Mouse (Mus musculus) intestine, embryonic 15.5 days (tissue): ENCODE data around the gene Eml3. TPM values are rescaled to one million over a fixed set of nuclear protein-coding genes. Genes with fewer than 3 reads are reported as not detected.

Source experiments
- ATAC-seq: fragments of 200-750 bp; cut with Nextera tagmentation; 2 replicates; pipeline ENCODE4 v1.8.0; 2017; ENCODE audit warnings: moderate TSS enrichment, moderate library complexity
- H3K27ac ChIP-seq: fragments of 300-500 bp; sonication (generic); 2 replicates; pipeline ENCODE4 v1.5.1; 2015; ENCODE audit warnings: mild to moderate bottlenecking, inconsistent platforms
- H3K27me3 ChIP-seq: fragments of 300-500 bp; sonication (generic); replicated peaks from 2 replicates; pipeline ENCODE4 v1.6.1; 2015; ENCODE audit warnings: inconsistent platforms
- H3K36me3 ChIP-seq: fragments of 300-500 bp; sonication (generic); 2 replicates; pipeline ENCODE4 v1.6.1; 2015; ENCODE audit warnings: inconsistent platforms
- H3K4me1 ChIP-seq: fragments of 300-500 bp; sonication (generic); replicated peaks from 2 replicates; pipeline ENCODE4 v1.6.1; 2015; ENCODE audit warnings: inconsistent platforms
- H3K4me2 ChIP-seq: fragments of 300-500 bp; sonication (generic); replicated peaks from 2 replicates; pipeline ENCODE4 v1.6.1; 2015; ENCODE audit warnings: mild to moderate bottlenecking, inconsistent platforms
- H3K4me3 ChIP-seq: fragments of 300-500 bp; sonication (generic); replicated peaks from 2 replicates; pipeline ENCODE4 v1.5.1; 2015; ENCODE audit warnings: inconsistent platforms
- H3K9ac ChIP-seq: fragments of 300-500 bp; sonication (generic); 2 replicates; pipeline ENCODE4 v1.6.1; 2015; ENCODE audit warnings: inconsistent platforms
- H3K9me3 ChIP-seq: fragments of 300-500 bp; sonication (generic); 2 replicates; pipeline ENCODE4 v1.6.1; 2016; ENCODE audit warnings: inconsistent platforms
- WGBS: fragments of 180-500 bp; shearing (Covaris S2); methylation state at CpG from one replicate; pipeline ENCODE4 v1.1.7; 2015; 5-methylcytosine and 5-hydroxymethylcytosine counted together
- polyA plus RNA-seq: library from polyadenylated mRNA; unstranded; fragments of >200 nt; fragmentation: Nextera tagmentation; extraction: Ambion mirVana; gene quantifications from 2 replicates; pipeline ENCODE4 v1.2.1, GENCODE M21; 2015

The Eml3 gene
- polyA plus RNA-seq: 24.2 and 28.4 TPM in 2 replicates

- Histone ChIP-seq H3K9me3 (no peaks in the 10 kb centered on the region), H3K4me1 (peaks cover 20% of the 10 kb centered on the region), H3K4me3 (peak within 1 kb of the TSS; percentile 88), H3K27me3 (no peaks in the 10 kb centered on the region), H3K4me2 (peak within 1 kb of the TSS; percentile 83), H3K36me3 (peaks cover 10% of the 10 kb centered on the region; the same call in 1 of the 2 replicates), H3K27ac (peak within 1 kb of the TSS; percentile 91), H3K9ac (peak within 1 kb of the TSS; percentile 88)
- ATAC-seq: peak; percentile 87
- under 1% methylated on average over 74 of the region's 74 CpGs for WGBS
These were observed at the start of gene Eml3, which contains the start of gene Rom1 for GRCm38 (mm10) chr19:8929224-8930088. Eml3 (plus strand) TSS chr19:8929552. Rom1 (minus strand) TSS chr19:8929356.

GRCm38 (mm10) chr19:8880311-8881033 is 48.9 kb upstream of the Eml3 start, which contains the start of gene Uqcc3:
Uqcc3 (minus strand) TSS chr19:8880923.
- peak within 1 kb of the TSS; percentile 82 for H3K4me2 ChIP-seq
- 0 out of 2 replicates have a peak, but pooled peaks cover 8% of the 10 kb centered on the region for H3K4me1 ChIP-seq
- peak within 1 kb of the TSS; percentile 75 for H3K27ac ChIP-seq
- no peaks in the 10 kb centered on the region for H3K27me3 ChIP-seq
- H3K4me3 ChIP-seq: peak within 1 kb of the TSS; percentile 71
- peak; percentile 99 for ATAC-seq
- under 1% methylated on average over 42 of the region's 42 CpGs for WGBS
- no peaks in the 10 kb centered on the region for H3K9me3 ChIP-seq
- H3K36me3 ChIP-seq: peaks cover under 1% of the 10 kb centered on the region
- peak within 1 kb of the TSS; percentile 86 for H3K9ac ChIP-seq

- ATAC-seq: peak; percentile 10; the same call in 1 of the 2 replicates
- 18% methylated on average over 3 of the region's 3 CpGs for WGBS
- peak overlapping the region; percentile 71 for H3K4me3 ChIP-seq
- no peaks in the 10 kb centered on the region for H3K9me3 ChIP-seq
- peak overlapping the region; percentile 82 for H3K4me2 ChIP-seq
- H3K9ac ChIP-seq: peak overlapping the region; percentile 86
- no peak overlapping the region for H3K27ac ChIP-seq
- H3K36me3 ChIP-seq: no peaks in the 10 kb centered on the region
- no peaks in the 10 kb centered on the region for H3K27me3 ChIP-seq
- H3K4me1 ChIP-seq: 0 out of 2 replicates have a peak, but pooled peaks cover 8% of the 10 kb centered on the region
These were observed 48.3 kb upstream of the Eml3 start for GRCm38 (mm10) chr19:8881034-8881392.

- Histone ChIP-seq H3K4me3 (no peak within 1 kb of the TSS), H3K27me3 (no peaks in the 10 kb centered on the region), H3K9me3 (no peaks in the 10 kb centered on the region), H3K4me1 (peaks cover 13% of the 10 kb centered on the region; the same call in 1 of the 2 replicates), H3K36me3 (no peaks in the 10 kb centered on the region), H3K4me2 (no peak within 1 kb of the TSS), H3K27ac (no peak within 1 kb of the TSS), H3K9ac (no peak within 1 kb of the TSS)
- WGBS: 75% methylated on average over 3 of the region's 3 CpGs
- ATAC-seq: no peak
These were observed 45.7 kb upstream of the Eml3 start, which contains the start of the genes Lbhd1 and Gm49403 for GRCm38 (mm10) chr19:8883616-8884015. Lbhd1 (plus strand) TSS chr19:8883732. Gm49403 (plus strand) TSS chr19:8883930.

GRCm38 (mm10) chr19:8886916-8887584 is 42.3 kb upstream of the Eml3 start:
- Histone ChIP-seq H3K27ac (peak overlapping the region; percentile 84), H3K4me2 (peak overlapping the region; percentile 57), H3K4me3 (no peak overlapping the region), H3K9me3 (no peaks in the 10 kb centered on the region), H3K36me3 (no peaks in the 10 kb centered on the region; the same call in 1 of the 2 replicates), H3K27me3 (no peaks in the 10 kb centered on the region), H3K9ac (peak overlapping the region; percentile 78; the same call in 1 of the 2 replicates), H3K4me1 (peaks cover 9% of the 10 kb centered on the region)
- 35% methylated on average over 1 of the region's 1 CpGs for WGBS
- no peak for ATAC-seq

- Histone ChIP-seq H3K27ac (peak overlapping the region; percentile 84), H3K9me3 (no peaks in the 10 kb centered on the region), H3K4me3 (peak overlapping the region; percentile 69), H3K4me1 (peaks cover 9% of the 10 kb centered on the region), H3K9ac (peak overlapping the region; percentile 78), H3K27me3 (no peaks in the 10 kb centered on the region), H3K4me2 (peak overlapping the region; percentile 57), H3K36me3 (no peaks in the 10 kb centered on the region; the same call in 1 of the 2 replicates)
- 15% methylated on average over 19 of the region's 19 CpGs for WGBS
- ATAC-seq: no peak
These were observed 41.5 kb upstream of the Eml3 start for GRCm38 (mm10) chr19:8887585-8888463.

GRCm38 (mm10) chr19:8888511-8889385 is 40.6 kb upstream of the Eml3 start, which contains the start of the genes 1810009A15Rik and Gm49416:
1810009A15Rik (plus strand) TSS chr19:8888853.
Gm49416 (plus strand) TSS chr19:8888926.
- peak within 1 kb of the TSS; percentile 57 for H3K4me2 ChIP-seq
- H3K36me3 ChIP-seq: no peaks in the 10 kb centered on the region; the same call in 1 of the 2 replicates
- no peaks in the 10 kb centered on the region for H3K9me3 ChIP-seq
- H3K4me1 ChIP-seq: peaks cover 12% of the 10 kb centered on the region
- H3K27me3 ChIP-seq: no peaks in the 10 kb centered on the region
- peak within 1 kb of the TSS; percentile 69 for H3K4me3 ChIP-seq
- WGBS: under 1% methylated on average over 58 of the region's 58 CpGs
- peak; percentile 95 for ATAC-seq
- H3K9ac ChIP-seq: peak within 1 kb of the TSS; percentile 78
- peak within 1 kb of the TSS; percentile 84 for H3K27ac ChIP-seq

GRCm38 (mm10) chr19:8892829-8893766 is 36.3 kb upstream of the Eml3 start, which contains the start of gene Ints5:
Ints5 (plus strand) TSS chr19:8893005.
- Histone ChIP-seq H3K9me3 (no peaks in the 10 kb centered on the region), H3K4me3 (peak within 1 kb of the TSS; percentile 71), H3K4me2 (peak within 1 kb of the TSS; percentile 66), H3K9ac (peak within 1 kb of the TSS; percentile 91), H3K4me1 (peaks cover 26% of the 10 kb centered on the region), H3K27me3 (no peaks in the 10 kb centered on the region), H3K36me3 (peaks cover 9% of the 10 kb centered on the region; the same call in 1 of the 2 replicates), H3K27ac (peak within 1 kb of the TSS; percentile 92)
- peak; percentile 61 for ATAC-seq
- 2% methylated on average over 54 of the region's 54 CpGs for WGBS

- Histone ChIP-seq H3K27ac (no peak overlapping the region), H3K9me3 (no peaks in the 10 kb centered on the region), H3K36me3 (peaks cover 9% of the 10 kb centered on the region; the same call in 1 of the 2 replicates), H3K27me3 (no peaks in the 10 kb centered on the region), H3K4me2 (no peak overlapping the region; the same call in 1 of the 2 replicates), H3K9ac (no peak overlapping the region; the same call in 1 of the 2 replicates), H3K4me1 (peaks cover 22% of the 10 kb centered on the region), H3K4me3 (no peak overlapping the region)
- ATAC-seq: no peak
- WGBS: 95% methylated on average over 9 of the region's 9 CpGs
These were observed 33.9 kb upstream of the Eml3 start for GRCm38 (mm10) chr19:8895397-8895960.
